Mouse (Mus musculus) frontal cortex, adult (tissue): ENCODE measurements around the gene Gm498.
A peak's percentile ranks its signal among the peaks of the same experiment; 100 is the strongest.

Source experiments
- ATAC-seq: cut with Nextera tagmentation; 2 replicates; pipeline ENCODE4 v1.9.2; 2017; ENCODE audit warnings: mild to moderate bottlenecking, moderate library complexity, mixed read lengths; ENCODE audit not compliant: low TSS enrichment

Gm498 gene

GRCm38 (mm10) chr7:143866538-143866937 is at the start of gene Gm498:
TSS of gene Gm498 (plus strand) at chr7:143866838.
- ATAC-seq = no peak

DNA sequence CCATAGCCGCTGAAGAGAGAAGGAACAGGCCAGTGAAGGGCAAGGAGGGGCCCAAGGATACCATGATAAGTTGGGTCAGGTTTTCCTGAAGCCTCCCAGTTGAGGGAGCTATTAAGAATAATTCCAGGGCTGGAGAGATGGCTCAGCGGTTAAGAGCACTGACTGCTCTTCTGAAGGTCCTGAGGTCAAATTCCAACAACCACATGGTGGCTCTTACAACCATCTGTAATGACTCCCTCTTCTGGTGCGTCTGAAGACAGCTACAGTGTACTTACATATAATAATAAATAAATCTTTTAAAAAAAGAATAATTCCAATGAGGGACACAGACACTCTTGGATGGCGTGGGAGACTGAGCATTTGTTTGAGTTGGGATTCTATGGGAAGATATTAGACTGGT is 47.4 kb upstream of the Gm498 start:
- ATAC-seq = no peak

DNA sequence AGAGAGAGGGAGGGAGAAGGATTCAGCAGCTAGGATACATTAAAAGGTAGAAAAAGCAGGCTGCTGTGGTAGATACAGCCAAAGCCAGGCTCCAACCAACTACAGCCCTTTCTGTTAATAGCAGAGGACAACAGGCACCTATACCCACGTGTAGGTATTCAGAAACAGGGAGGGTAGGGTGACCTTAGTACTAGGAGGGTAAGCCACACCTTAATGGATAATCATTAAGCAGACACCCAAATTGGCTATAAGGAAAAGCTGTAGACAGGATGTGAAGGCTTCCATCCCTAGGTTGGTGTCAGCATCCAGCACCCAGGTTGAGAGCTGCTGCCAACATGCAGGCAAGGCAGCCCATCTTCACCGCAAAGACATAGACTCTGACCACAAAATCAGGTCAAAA is 45.4 kb upstream of the Gm498 start:
- no peak for ATAC-seq

- peak; percentile 96 for ATAC-seq
Measured at GRCm38 (mm10) chr7:143822375-143823265, 44.0 kb upstream of the Gm498 start, which contains the start of the genes Nadsyn1 and Dhcr7. TSS of gene Nadsyn1 (minus strand) at chr7:143822849. TSS of gene Dhcr7 (plus strand) at chr7:143823145.

GRCm38 (mm10) chr7:143823266-143823605 is 43.4 kb upstream of the Gm498 start:
- ATAC-seq = no peak; the same call in 1 of the 2 replicates

- no peak for ATAC-seq
Measured at GRCm38 (mm10) chr7:143826985-143827384, 39.7 kb upstream of the Gm498 start.

DNA sequence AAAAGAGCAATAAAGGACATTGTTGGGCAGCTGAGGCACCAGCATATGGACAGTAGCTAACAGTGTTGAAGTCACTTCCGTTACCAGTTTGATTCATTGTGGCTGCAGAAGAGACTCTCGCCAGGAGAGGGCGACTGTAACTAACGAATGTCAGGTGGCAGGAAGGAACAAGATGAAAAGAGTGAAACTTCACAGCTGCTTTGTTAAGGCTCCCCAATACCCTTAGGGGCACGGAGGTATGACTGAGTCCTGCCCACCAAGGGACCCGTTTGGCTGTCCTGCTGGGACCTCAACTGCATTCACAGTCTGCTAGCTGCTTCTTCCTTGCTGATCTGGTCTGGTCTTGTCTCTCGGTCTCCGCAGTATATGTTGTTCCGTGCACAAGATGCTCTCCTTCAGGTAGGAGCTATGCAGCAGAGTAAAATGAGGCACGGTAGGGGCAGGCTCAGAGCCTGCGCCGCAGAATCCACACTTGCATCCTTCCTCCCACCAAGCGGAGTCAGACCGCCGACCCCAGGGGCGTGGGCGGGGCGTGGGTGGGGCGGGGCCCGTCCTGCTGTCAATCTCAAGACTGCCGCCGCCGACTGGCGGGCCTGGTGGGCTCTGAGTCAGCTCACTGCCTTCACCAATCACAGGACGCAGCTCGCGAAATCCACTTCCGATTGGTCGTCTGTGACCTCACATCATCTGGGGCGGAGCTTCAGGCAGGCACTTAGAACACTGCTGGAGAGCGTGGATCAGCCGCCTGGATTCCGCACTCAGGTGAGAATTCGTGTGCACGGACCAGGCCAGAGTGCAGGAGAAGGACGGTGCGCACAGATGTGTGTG is 36.9 kb upstream of the Gm498 start:
- ATAC-seq = peak; percentile 97

- 0 out of 2 replicates have a peak, but pooled peaks have one; percentile 0 for ATAC-seq
Measured at GRCm38 (mm10) chr7:143830399-143830798, 36.2 kb upstream of the Gm498 start.

DNA sequence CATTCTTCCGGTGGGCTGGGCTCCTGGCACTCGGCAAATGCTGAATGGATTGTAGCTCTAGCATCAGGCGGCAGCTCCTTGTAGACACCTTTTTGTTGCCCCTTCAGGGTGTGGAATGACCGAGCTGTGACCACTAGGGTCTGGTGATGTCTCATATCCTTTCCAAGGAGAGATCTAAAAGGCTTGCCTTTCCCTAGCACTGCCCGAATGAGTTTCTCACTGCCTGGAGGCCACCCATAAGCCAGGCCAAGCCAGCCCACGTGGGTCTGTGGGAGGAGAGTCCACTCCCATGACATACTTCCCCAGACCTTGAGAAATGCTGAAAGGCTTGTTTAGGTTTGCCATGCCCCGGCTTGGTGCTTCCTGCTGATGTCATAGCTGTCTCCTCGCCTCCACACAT is 34.4 kb upstream of the Gm498 start:
- no peak for ATAC-seq

- no peak for ATAC-seq
Measured at GRCm38 (mm10) chr7:143832611-143833010, 34.0 kb upstream of the Gm498 start.

DNA sequence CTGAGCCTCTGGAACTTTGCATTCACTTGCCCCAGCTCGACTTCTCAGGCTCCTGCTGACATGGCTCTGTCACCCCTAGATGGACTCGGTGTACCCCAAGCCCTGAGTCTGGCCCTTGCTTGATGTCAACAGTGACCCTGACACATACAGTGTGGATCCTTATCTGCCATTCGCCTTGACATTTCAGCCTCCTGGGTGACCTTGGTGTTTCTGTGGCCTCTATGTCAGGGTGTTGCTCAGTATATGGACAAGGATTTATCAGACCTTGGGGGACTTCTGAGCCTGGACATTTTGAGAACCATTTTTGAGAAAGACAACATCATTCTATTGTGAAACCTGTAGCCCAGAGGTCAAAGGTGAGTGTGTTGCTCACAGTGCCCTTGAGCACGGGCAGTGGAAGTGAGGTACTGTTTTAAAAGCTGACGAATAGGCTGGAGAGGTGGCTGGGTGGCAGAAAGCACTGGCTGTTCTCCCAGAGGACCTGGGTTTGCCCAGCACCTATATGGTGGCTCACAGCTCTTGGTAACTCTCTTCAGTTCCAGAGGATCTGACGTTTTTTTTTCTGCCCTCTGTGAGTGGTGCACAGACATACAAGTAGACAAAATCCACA is 33.0 kb upstream of the Gm498 start:
- ATAC-seq = no peak

DNA sequence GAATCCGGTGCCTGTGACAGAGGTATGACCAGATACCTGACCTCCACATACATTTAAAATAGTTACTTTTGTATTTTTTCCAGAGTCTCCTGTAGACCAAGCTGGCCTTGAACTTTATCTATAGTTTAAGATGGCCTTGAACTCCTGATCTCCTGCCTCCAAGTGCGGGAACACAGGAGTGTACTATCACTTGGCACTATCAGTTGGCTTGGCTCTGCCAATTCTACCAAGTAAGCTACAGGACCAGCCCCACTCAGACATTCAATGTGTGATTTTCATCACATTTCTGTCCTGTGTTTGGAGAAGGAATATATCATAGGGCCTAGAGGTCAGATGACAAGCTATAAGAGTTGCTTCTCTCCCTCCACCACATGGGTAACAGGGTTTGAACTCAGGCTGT is 32.3 kb upstream of the Gm498 start:
- no peak for ATAC-seq

GRCm38 (mm10) chr7:143834972-143835371 is 31.7 kb upstream of the Gm498 start:
- no peak for ATAC-seq

DNA sequence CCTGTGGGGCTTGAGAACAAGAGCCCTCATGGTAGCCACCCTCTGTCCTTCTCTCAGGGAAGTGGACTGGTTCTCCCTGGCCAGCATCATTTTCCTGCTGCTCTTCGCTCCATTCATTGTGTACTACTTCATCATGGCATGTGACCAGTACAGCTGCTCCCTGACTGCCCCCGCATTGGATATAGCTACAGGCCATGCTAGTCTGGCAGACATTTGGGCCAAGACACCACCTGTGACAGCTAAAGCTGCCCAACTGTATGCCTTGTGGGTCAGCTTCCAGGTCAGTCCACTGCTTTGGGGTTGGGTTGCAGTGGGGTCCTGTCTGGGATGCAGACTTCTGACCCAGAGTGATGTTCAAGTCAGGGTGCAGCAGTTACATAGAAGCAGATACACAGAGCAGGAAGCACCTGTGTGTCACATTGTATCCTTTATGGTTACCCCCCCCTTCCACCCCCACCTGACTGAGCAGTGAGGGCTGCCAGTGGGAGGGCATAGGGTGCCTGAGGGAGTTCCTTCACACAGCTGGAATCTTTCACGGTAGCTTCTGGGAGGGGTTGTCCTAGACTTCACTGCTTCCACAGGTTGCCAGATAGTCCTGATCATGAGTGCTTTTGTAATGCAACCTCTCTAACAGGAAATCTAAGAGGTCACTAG is 28.8 kb upstream of the Gm498 start:
- no peak for ATAC-seq

DNA sequence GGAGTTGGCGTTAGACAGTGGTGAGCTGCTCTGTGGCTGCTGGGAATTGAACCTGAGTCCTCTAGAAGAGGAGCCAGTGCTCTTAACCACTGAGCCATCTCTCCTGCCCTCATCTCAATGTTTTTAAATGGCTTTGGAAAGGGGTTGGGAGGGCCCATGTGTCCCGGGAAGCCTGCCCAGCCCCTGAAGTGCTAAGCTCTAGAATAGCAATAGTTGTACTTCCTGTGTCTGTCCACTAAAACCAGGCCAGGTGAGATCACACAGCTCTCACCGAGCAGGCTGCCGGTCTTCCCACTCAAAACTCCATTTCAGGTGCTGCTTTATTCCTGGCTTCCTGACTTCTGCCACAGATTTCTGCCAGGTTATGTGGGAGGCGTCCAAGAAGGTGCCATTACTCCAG is 26.5 kb upstream of the Gm498 start:
- ATAC-seq = no peak

DNA sequence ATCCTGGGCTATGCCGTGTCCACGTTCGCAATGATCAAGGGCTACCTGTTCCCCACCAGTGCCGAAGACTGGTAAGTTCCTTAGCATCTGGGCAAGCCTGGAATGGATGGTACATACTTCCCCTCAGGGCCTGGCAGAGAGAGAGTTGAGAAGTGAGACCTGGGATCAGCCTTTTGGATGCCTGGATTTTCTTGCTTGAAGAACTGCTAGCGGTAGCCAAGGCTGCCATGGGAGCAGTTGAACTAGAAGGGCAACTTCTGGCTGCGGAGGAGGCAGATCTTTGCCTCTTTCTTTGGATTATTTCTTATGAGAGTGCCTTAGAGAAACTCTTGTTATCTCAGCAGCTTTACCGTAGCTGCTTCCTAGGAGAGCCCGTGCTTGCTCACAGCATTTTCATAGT is 25.3 kb upstream of the Gm498 start:
- ATAC-seq = no peak

- no peak for ATAC-seq
Measured at GRCm38 (mm10) chr7:143848127-143848767, 18.4 kb upstream of the Gm498 start.

- ATAC-seq = no peak
Measured at GRCm38 (mm10) chr7:143848768-143849482, 17.7 kb upstream of the Gm498 start.

- ATAC-seq = no peak
Measured at GRCm38 (mm10) chr7:143868874-143869273, 2.2 kb downstream of the Gm498 start.

GRCm38 (mm10) chr7:143883717-143884116 is 17.1 kb downstream of the Gm498 start:
- ATAC-seq = no peak

GRCm38 (mm10) chr7:143891146-143891545 is 24.5 kb downstream of the Gm498 start:
- peak; percentile 95 for ATAC-seq
